Mouse (Mus musculus) spleen, adult 2 months (tissue): Measurements from ENCODE around the gene Ccdc12.
"Not testable (repeated sequence)": the region's sequence is repeated elsewhere in the genome, so short reads cannot be mapped to it uniquely, and the experiment has no call there.

Source experiments
- CTCF ChIP-seq: fragments of 200-500 bp; IDR thresholded peaks from 2 replicates; pipeline ENCODE4 v1.5.1; 2011; ENCODE audit warnings: mild to moderate bottlenecking, inconsistent platforms; ENCODE audit not compliant: insufficient read depth, insufficient read length, insufficient replicate concordance; ENCODE audit errors: extremely low read depth
- POLR2A ChIP-seq: fragments of 200-500 bp; IDR thresholded peaks from 2 replicates; pipeline ENCODE4 v1.6.1; 2011; ENCODE audit warnings: low read depth, low read length, inconsistent platforms

DNA sequence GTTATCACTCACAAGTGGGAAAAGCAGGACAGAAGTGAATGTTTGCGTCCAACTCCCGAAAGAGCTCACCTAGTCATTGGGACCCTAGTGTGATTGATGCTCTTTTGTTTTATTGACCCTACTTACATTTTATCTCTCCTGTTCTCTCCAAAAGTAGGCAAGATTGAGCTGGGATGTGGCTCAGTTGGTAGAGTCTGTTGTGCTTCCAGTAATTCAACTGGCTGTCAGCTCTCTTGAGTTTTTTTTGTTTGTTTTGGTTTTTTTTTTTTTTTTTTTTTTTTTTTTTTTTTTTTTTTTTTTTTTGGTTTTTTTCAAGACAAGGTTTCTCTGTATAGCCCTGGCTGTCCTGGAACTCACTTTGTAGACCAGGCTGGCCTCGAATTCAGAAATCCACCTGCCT is 26.4 kb downstream of the Ccdc12 start:
- not testable (repeated sequence) for TF ChIP-seq CTCF, POLR2A
